Mouse (Mus musculus): Measurements from ENCODE around the gene Eno1. TPM values are rescaled to one million over a fixed set of nuclear protein-coding genes. Genes with fewer than 3 reads are reported as not detected.
A peak's percentile ranks its signal among the peaks of the same experiment; 100 is the strongest.

The Eno1 gene
- polyA plus RNA-seq, 1 experiment from 2014 or later: 733 TPM

- H3K36me3 ChIP-seq (ENCODE audit: control insufficient read depth, insufficient read depth, low read length): no peaks in the 10 kb centered on the region
- no peaks in the 10 kb centered on the region for H3K4me1 ChIP-seq (replicated peaks; ENCODE audit: control insufficient read depth, insufficient read depth)
- TF ChIP-seq EP300 (optimal IDR thresholded peaks at IDR 0.05) (no peak), CTCF (IDR thresholded peaks at IDR 0.05; ENCODE audit: low read depth) (peak; percentile 97)
- H3K27ac ChIP-seq (replicated peaks): no peak overlapping the region
- no peak overlapping the region for H3K4me2 ChIP-seq (replicated peaks; ENCODE audit: low read depth)
- DNase-seq (ENCODE audit: low spot score) (peak; percentile 92), ATAC-seq (ENCODE audit: low FRiP score, low TSS enrichment) (peak; percentile 87)
- H3K27me3 ChIP-seq (ENCODE audit: control insufficient read depth, insufficient read depth, low read length): no peaks in the 10 kb centered on the region
- no peak overlapping the region for H3K4me3 ChIP-seq (ENCODE audit: low read depth, low read length)
- WGBS: 32% methylated on average over 20 of the region's 20 CpGs
- H3K9me3 ChIP-seq (ENCODE audit: control insufficient read depth, low read length): no peaks in the 10 kb centered on the region
- no peak overlapping the region for H3K9ac ChIP-seq (ENCODE audit: low read length)
Measured at GRCm38 (mm10) chr4:150257252-150258204, 21.0 kb downstream of the Eno1 start.

GRCm38 (mm10) chr4:150258388-150258787 is 21.9 kb downstream of the Eno1 start:
- no peak overlapping the region for H3K27ac ChIP-seq (replicated peaks)
- H3K27me3 ChIP-seq (ENCODE audit: control insufficient read depth, insufficient read depth, low read length): no peaks in the 10 kb centered on the region
- TF ChIP-seq EP300 (optimal IDR thresholded peaks at IDR 0.05) (no peak), CTCF (IDR thresholded peaks at IDR 0.05; ENCODE audit: low read depth) (no peak)
- H3K4me3 ChIP-seq (ENCODE audit: low read depth, low read length): no peak overlapping the region
- DNase-seq (ENCODE audit: low spot score) (no peak), ATAC-seq (ENCODE audit: low FRiP score, low TSS enrichment) (no peak)
- H3K4me2 ChIP-seq (replicated peaks; ENCODE audit: low read depth): no peak overlapping the region
- 56% methylated on average over 14 of the region's 14 CpGs for WGBS
- no peaks in the 10 kb centered on the region for H3K4me1 ChIP-seq (replicated peaks; ENCODE audit: control insufficient read depth, insufficient read depth)
- no peak overlapping the region for H3K9ac ChIP-seq (ENCODE audit: low read length)
- H3K36me3 ChIP-seq (ENCODE audit: control insufficient read depth, insufficient read depth, low read length): no peaks in the 10 kb centered on the region
- no peaks in the 10 kb centered on the region for H3K9me3 ChIP-seq (ENCODE audit: control insufficient read depth, low read length)

- 90% methylated on average over 7 of the region's 7 CpGs for whole genome bisulfite sequencing
- no peak overlapping the region for H3K4me3 ChIP-seq (ENCODE audit: low read depth, low read length)
- no peaks in the 10 kb centered on the region for H3K36me3 ChIP-seq (ENCODE audit: control insufficient read depth, insufficient read depth, low read length)
- H3K9me3 ChIP-seq (ENCODE audit: control insufficient read depth, low read length): no peaks in the 10 kb centered on the region
- no peak overlapping the region for H3K27ac ChIP-seq (replicated peaks)
- ATAC-seq (ENCODE audit: low FRiP score, low TSS enrichment) (no peak), DNase-seq (ENCODE audit: low spot score) (no peak)
- TF ChIP-seq EP300 (optimal IDR thresholded peaks at IDR 0.05) (no peak), CTCF (IDR thresholded peaks at IDR 0.05; ENCODE audit: low read depth) (no peak)
- H3K4me1 ChIP-seq (replicated peaks; ENCODE audit: control insufficient read depth, insufficient read depth): no peaks in the 10 kb centered on the region
- H3K27me3 ChIP-seq (ENCODE audit: control insufficient read depth, insufficient read depth, low read length): no peaks in the 10 kb centered on the region
- no peak overlapping the region for H3K9ac ChIP-seq (ENCODE audit: low read length)
- H3K4me2 ChIP-seq (replicated peaks; ENCODE audit: low read depth): no peak overlapping the region
Measured at GRCm38 (mm10) chr4:150259577-150259976, 23.1 kb downstream of the Eno1 start.

- Histone ChIP-seq H3K27ac (replicated peaks) (no peak overlapping the region), H3K27me3 (ENCODE audit: control insufficient read depth, insufficient read depth, low read length) (no peaks in the 10 kb centered on the region), H3K9me3 (ENCODE audit: control insufficient read depth, low read length) (no peaks in the 10 kb centered on the region), H3K36me3 (ENCODE audit: control insufficient read depth, insufficient read depth, low read length) (no peaks in the 10 kb centered on the region), H3K4me2 (replicated peaks; ENCODE audit: low read depth) (no peak overlapping the region), H3K4me1 (replicated peaks; ENCODE audit: control insufficient read depth, insufficient read depth) (no peaks in the 10 kb centered on the region), H3K9ac (ENCODE audit: low read length) (no peak overlapping the region), H3K4me3 (ENCODE audit: low read depth, low read length) (no peak overlapping the region)
- ATAC-seq (ENCODE audit: low FRiP score, low TSS enrichment) (no peak), DNase-seq (ENCODE audit: low spot score) (no peak)
- no peak for TF ChIP-seq CTCF (IDR thresholded peaks at IDR 0.05; ENCODE audit: low read depth)
- TF ChIP-seq EP300 (optimal IDR thresholded peaks at IDR 0.05): no peak
- 58% methylated on average over 7 of the region's 7 CpGs for WGBS
Measured at GRCm38 (mm10) chr4:150260111-150260510, 23.6 kb downstream of the Eno1 start.

GRCm38 (mm10) chr4:150260745-150261144 is 24.2 kb downstream of the Eno1 start:
- Histone ChIP-seq H3K27me3 (ENCODE audit: control insufficient read depth, insufficient read depth, low read length) (no peaks in the 10 kb centered on the region), H3K27ac (replicated peaks) (no peak overlapping the region), H3K4me3 (ENCODE audit: low read depth, low read length) (no peak overlapping the region), H3K9ac (ENCODE audit: low read length) (no peak overlapping the region), H3K9me3 (ENCODE audit: control insufficient read depth, low read length) (no peaks in the 10 kb centered on the region), H3K36me3 (ENCODE audit: control insufficient read depth, insufficient read depth, low read length) (no peaks in the 10 kb centered on the region), H3K4me1 (replicated peaks; ENCODE audit: control insufficient read depth, insufficient read depth) (no peaks in the 10 kb centered on the region), H3K4me2 (replicated peaks; ENCODE audit: low read depth) (no peak overlapping the region)
- TF ChIP-seq CTCF (IDR thresholded peaks at IDR 0.05; ENCODE audit: low read depth) (peak; percentile 72), EP300 (optimal IDR thresholded peaks at IDR 0.05) (no peak)
- no peak for ATAC-seq (ENCODE audit: low FRiP score, low TSS enrichment)
- 42% methylated on average over 6 of the region's 6 CpGs for WGBS
- peak; percentile 23 for DNase-seq (ENCODE audit: low spot score)

GRCm38 (mm10) chr4:150262301-150262700 is 25.8 kb downstream of the Eno1 start:
- H3K4me2 ChIP-seq (replicated peaks; ENCODE audit: low read depth): no peak overlapping the region
- H3K4me1 ChIP-seq (replicated peaks; ENCODE audit: control insufficient read depth, insufficient read depth): no peaks in the 10 kb centered on the region
- H3K36me3 ChIP-seq (ENCODE audit: control insufficient read depth, insufficient read depth, low read length): no peaks in the 10 kb centered on the region
- DNase-seq (ENCODE audit: low spot score) (no peak), ATAC-seq (ENCODE audit: low FRiP score, low TSS enrichment) (no peak)
- 62% methylated on average over 8 of the region's 8 CpGs for WGBS
- no peak for TF ChIP-seq CTCF (IDR thresholded peaks at IDR 0.05; ENCODE audit: low read depth)
- no peak for TF ChIP-seq EP300 (optimal IDR thresholded peaks at IDR 0.05)
- H3K27ac ChIP-seq (replicated peaks): no peak overlapping the region
- no peak overlapping the region for H3K9ac ChIP-seq (ENCODE audit: low read length)
- H3K4me3 ChIP-seq (ENCODE audit: low read depth, low read length): no peak overlapping the region
- no peaks in the 10 kb centered on the region for H3K27me3 ChIP-seq (ENCODE audit: control insufficient read depth, insufficient read depth, low read length)
- H3K9me3 ChIP-seq (ENCODE audit: control insufficient read depth, low read length): no peaks in the 10 kb centered on the region

Data from stomach, postnatal 0 days (tissue).